8 mouse cellular contexts compared by ENCODE assay signal in the genomic region with DNA sequence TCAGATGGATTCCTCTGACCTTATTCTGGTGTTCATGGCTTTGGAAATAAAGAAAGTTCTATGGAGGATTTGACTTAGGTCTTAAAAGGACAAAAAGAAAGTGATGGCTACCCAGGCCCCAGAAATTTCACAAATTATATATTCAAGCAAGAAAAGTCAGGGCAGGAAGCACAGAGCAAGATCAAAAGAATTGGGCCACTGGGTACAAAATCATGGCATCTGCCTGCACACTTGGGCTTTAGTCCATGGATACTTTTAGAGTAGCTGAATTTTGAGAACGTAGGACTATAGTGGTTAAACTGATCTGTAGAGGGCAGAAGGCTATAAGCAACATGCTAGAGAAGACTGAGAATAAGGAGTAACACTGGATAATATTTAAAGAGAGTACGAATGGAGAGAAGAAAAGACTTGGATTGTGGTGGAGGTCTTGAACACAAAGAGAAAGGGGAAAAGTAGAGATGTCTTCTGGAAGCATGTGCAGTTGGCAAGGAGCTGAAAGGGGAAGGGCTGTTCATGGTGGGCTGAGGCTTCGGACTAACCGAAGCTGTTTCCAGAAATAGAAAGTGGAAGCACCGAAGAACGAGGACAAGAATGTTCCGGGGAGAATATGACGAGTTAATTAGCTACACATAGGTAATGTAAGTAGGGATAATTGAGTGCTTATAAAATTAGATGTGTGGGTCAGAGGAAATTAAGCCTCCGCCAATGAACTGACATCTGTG.
DNase-seq lines count a peak whose midpoint lies in the region; ATAC-seq and TF ChIP-seq lines count a peak whose summit lies in the region.

No protein-coding gene starts in this region.

- TF ChIP-seq EP300 in MEL (IDR thresholded peaks at IDR 0.05; ENCODE audit: low read depth in 1 of 2, low read length in 2 of 2), result no peak

- no peaks in the 10 kb centered on the region for H3K27me3 ChIP-seq in hindbrain, embryonic 15.5 days
- H3K27me3 ChIP-seq in hindbrain, embryonic 16.5 days (replicated peaks; ENCODE audit: control insufficient read depth, insufficient read depth, low read length), result no peaks in the 10 kb centered on the region
- no peaks in the 10 kb centered on the region for H3K27me3 ChIP-seq in MEL (ENCODE audit: control insufficient read depth in 1 of 2, insufficient read depth in 2 of 2, low read length in 2 of 2)
- H3K27me3 ChIP-seq in heart, embryonic 16.5 days (ENCODE audit: control insufficient read depth, insufficient read depth, low read length), result no peaks in the 10 kb centered on the region

- no peak overlapping the region for H3K9ac ChIP-seq in hindbrain, embryonic 15.5 days
- no peak overlapping the region for H3K9ac ChIP-seq in hindbrain, embryonic 16.5 days (ENCODE audit: low read depth, low read length)
- H3K9ac ChIP-seq in MEL (ENCODE audit: control insufficient read depth, low read depth, low read length, poor library complexity, severe bottlenecking), result peak overlapping the region; percentile 25; the same call in 1 of the 2 replicates
- H3K9ac ChIP-seq in heart, embryonic 16.5 days (ENCODE audit: low read length), result peak overlapping the region; percentile 59

- 0 out of 2 replicates have a peak overlapping the region, but pooled peaks have one; percentile 22 for H3K27ac ChIP-seq in hindbrain, embryonic 15.5 days (replicated peaks)
- H3K27ac ChIP-seq in hindbrain, embryonic 16.5 days (ENCODE audit: low read depth, low read length), result no peak overlapping the region
- no peak overlapping the region for H3K27ac ChIP-seq in MEL (ENCODE audit: control insufficient read depth, low read depth, low read length)
- peak overlapping the region; percentile 31 for H3K27ac ChIP-seq in heart, embryonic 16.5 days (ENCODE audit: low read length)

- peak in 1 of 3 experiments; percentile 8; a peak in 1 of 6 replicates for TF ChIP-seq CTCF in MEL (IDR thresholded peaks at IDR 0.05 in 2 of 3, conservative IDR thresholded peaks at IDR 0.05 in 1 of 3; ENCODE audit: control insufficient read depth in 1 of 3, insufficient read depth in 1 of 3, low read depth in 2 of 3, low read length in 3 of 3, poor library complexity in 1 of 3, severe bottlenecking in 1 of 3)

- no peaks in the 10 kb centered on the region for H3K36me3 ChIP-seq in hindbrain, embryonic 15.5 days
- no peaks in the 10 kb centered on the region for H3K36me3 ChIP-seq in hindbrain, embryonic 16.5 days (ENCODE audit: control insufficient read depth, insufficient read depth, low read length)
- peaks cover 0 to 10% of the 10 kb centered on the region in 2 experiments; a peak in 2 of 4 replicates for H3K36me3 ChIP-seq in MEL (ENCODE audit: control insufficient read depth in 1 of 2, insufficient read depth in 2 of 2, low read length in 2 of 2)
- H3K36me3 ChIP-seq in heart, embryonic 16.5 days (ENCODE audit: control insufficient read depth, insufficient read depth), result no peaks in the 10 kb centered on the region

- TF ChIP-seq POLR2A in MEL (IDR thresholded peaks at IDR 0.05; ENCODE audit: control insufficient read depth in 1 of 2, insufficient read depth in 1 of 2, low read depth in 1 of 2, low read length in 2 of 2, poor library complexity in 1 of 2), result no peak

- TF ChIP-seq RAD21 in MEL (IDR thresholded peaks at IDR 0.05; ENCODE audit: low read depth, low read length), result no peak

- no peak for ATAC-seq in hindbrain, embryonic 15.5 days (ENCODE audit: low FRiP score, low read depth)
- ATAC-seq in hindbrain, embryonic 16.5 days, result no peak
- ATAC-seq in heart, embryonic 16.5 days (replicated peaks; ENCODE audit: extremely low read depth, insufficient read depth, low FRiP score), result peak; percentile 55; the same call in 1 of the 2 replicates
- ATAC-seq in megakaryocyte progenitor cell, adult 5-6 weeks (replicated peaks; ENCODE audit: poor library complexity), result peak; percentile 84

- no peak overlapping the region for H3K4me3 ChIP-seq in hindbrain, embryonic 15.5 days
- H3K4me3 ChIP-seq in hindbrain, embryonic 16.5 days (ENCODE audit: low read length), result no peak overlapping the region
- H3K4me3 ChIP-seq in MEL (ENCODE audit: control insufficient read depth in 1 of 2, insufficient read depth in 1 of 2, low read depth in 2 of 2, low read length in 2 of 2), result peak overlapping the region; percentile 29 to 36
- peak overlapping the region; percentile 48 for H3K4me3 ChIP-seq in heart, embryonic 16.5 days (ENCODE audit: low read length)

- DNase-seq in MEL (ENCODE audit: low read depth, low spot score), result peak; percentile 39
- no peak for DNase-seq in adrenal gland, adult 18-20 months (ENCODE audit: low spot score in 2 of 2)
- no peak for DNase-seq in layer of hippocampus, adult 11-12 months (ENCODE audit: low spot score)
- no peak for DNase-seq in right cerebral cortex, adult 2 months (ENCODE audit: low spot score in 2 of 2)

- H3K9me3 ChIP-seq in hindbrain, embryonic 15.5 days, result no peaks in the 10 kb centered on the region
- no peaks in the 10 kb centered on the region for H3K9me3 ChIP-seq in hindbrain, embryonic 16.5 days (ENCODE audit: control insufficient read depth, low read length)
- no peaks in the 10 kb centered on the region for H3K9me3 ChIP-seq in MEL (replicated peaks; ENCODE audit: insufficient read depth, low read length)
- H3K9me3 ChIP-seq in heart, embryonic 16.5 days (replicated peaks; ENCODE audit: control insufficient read depth, low read length), result no peaks in the 10 kb centered on the region

- WGBS in hindbrain, embryonic 15.5 days, result 70% methylated on average over 9 of the region's 9 CpGs
- WGBS in hindbrain, embryonic 16.5 days, result 68% methylated on average over 9 of the region's 9 CpGs
- WGBS in heart, embryonic 16.5 days, result 28% methylated on average over 9 of the region's 9 CpGs

- H3K79me2 ChIP-seq in MEL (ENCODE audit: control insufficient read depth, insufficient read depth, low read length, poor library complexity), result no peaks in the 10 kb centered on the region

- H3K4me1 ChIP-seq in hindbrain, embryonic 15.5 days (replicated peaks), result 0 out of 2 replicates have a peak, but pooled peaks cover 5% of the 10 kb centered on the region
- no peaks in the 10 kb centered on the region for H3K4me1 ChIP-seq in hindbrain, embryonic 16.5 days (ENCODE audit: control insufficient read depth, insufficient read depth, low read depth, low read length)
- peaks cover 1 to 3% of the 10 kb centered on the region in 2 experiments; a peak in 3 of 4 replicates for H3K4me1 ChIP-seq in MEL (ENCODE audit: control insufficient read depth in 1 of 2, insufficient read depth in 2 of 2, low read length in 2 of 2)
- peaks cover 6% of the 10 kb centered on the region for H3K4me1 ChIP-seq in heart, embryonic 16.5 days (ENCODE audit: control insufficient read depth, insufficient read depth, low read length)

- no peak overlapping the region for H3K4me2 ChIP-seq in hindbrain, embryonic 15.5 days
- no peak overlapping the region for H3K4me2 ChIP-seq in hindbrain, embryonic 16.5 days (ENCODE audit: low read length)
- H3K4me2 ChIP-seq in heart, embryonic 16.5 days (ENCODE audit: low read depth, low read length), result peak overlapping the region; percentile 68

TF ChIP-seq in MEL, 35 proteins besides CTCF, POLR2A, EP300 and RAD21:
- TF ChIP-seq MYC (IDR thresholded peaks at IDR 0.05; ENCODE audit: low read depth, low read length) (no peak), MAX (IDR thresholded peaks at IDR 0.05; ENCODE audit: low read length) (no peak), TBP (IDR thresholded peaks at IDR 0.05; ENCODE audit: low read depth, low read length) (no peak), TAL1 (IDR thresholded peaks at IDR 0.05; ENCODE audit: low read length) (no peak), SMC3 (IDR thresholded peaks at IDR 0.05; ENCODE audit: low read depth, low read length) (0 out of 2 replicates have a peak, but pooled peaks have one; percentile 9), MEF2A (IDR thresholded peaks at IDR 0.05; ENCODE audit: extremely low read depth, insufficient replicate concordance, low read depth, low read length, poor library complexity, severe bottlenecking) (no peak), CHD1 (IDR thresholded peaks at IDR 0.05; ENCODE audit: low read depth, low read length) (no peak), MAFK (IDR thresholded peaks at IDR 0.05; ENCODE audit: borderline replicate concordance, low read depth, low read length) (no peak)
TF ChIP-seq in MEL: peak in this region for 1.

Comparison
In these comparisons a context has a peak if more than half of its experiments do, and no peak if none do; other contexts are left out.
1. H3K27ac ChIP-seq: peak in hindbrain, embryonic 15.5 days (single experiment) and heart, embryonic 16.5 days (single experiment); none in hindbrain, embryonic 16.5 days (single experiment) and MEL (single experiment).
2. ATAC-seq: peak in heart, embryonic 16.5 days (single experiment) and megakaryocyte progenitor cell, adult 5-6 weeks (single experiment); none in hindbrain, embryonic 15.5 days (single experiment) and hindbrain, embryonic 16.5 days (single experiment).
3. H3K4me3 ChIP-seq: peak in MEL (2 of 2) and heart, embryonic 16.5 days (single experiment); none in hindbrain, embryonic 15.5 days (single experiment) and hindbrain, embryonic 16.5 days (single experiment).
4. H3K9ac ChIP-seq: peak in MEL (single experiment) and heart, embryonic 16.5 days (single experiment); none in hindbrain, embryonic 15.5 days (single experiment) and hindbrain, embryonic 16.5 days (single experiment).